Mouse (Mus musculus) subcutaneous adipose tissue, adult 2 months (tissue): ENCODE results near the gene Fam84a. TPM values are rescaled to one million over a fixed set of nuclear protein-coding genes. Genes with fewer than 3 reads are reported as not detected.

ENCODE experiments used
- polyA plus RNA-seq: library from polyadenylated mRNA; depleted of rRNA; stranded (reverse); fragments of >200 nt; gene quantifications from 2 replicates; pipeline ENCODE4 v1.2.3, GENCODE M21; 2012; ENCODE audit warnings: low replicate concordance; rRNA removed

The Fam84a gene
- 5.8 and 11.6 TPM in 2 replicates for polyA plus RNA-seq

GRCm38 (mm10) chr12:14151921-14152320 lies at the start of gene Fam84a:
Gene Fam84a, minus strand, starts transcription at chr12:14152054.

